Mouse (Mus musculus): ENCODE results near the gene Cdkn1a.

- TF ChIP-seq POLR2A (IDR thresholded peaks at IDR 0.05; ENCODE audit: control insufficient read depth, low read depth, low read length) (no peak), CTCF (IDR thresholded peaks at IDR 0.05; ENCODE audit: control insufficient read depth, insufficient read depth, insufficient replicate concordance, low read depth, low read length) (no peak)
These were observed 14.5 kb upstream of the Cdkn1a start for GRCm38 (mm10) chr17:29076235-29076634.

Data from testis, adult 2 months (tissue).